Comparison of ENCODE assay signal across 18 mouse cellular contexts in genomic region chr16:87267954-87268804, GRCm38 (mm10).
DNase-seq lines count a peak whose midpoint lies in the region; ATAC-seq and TF ChIP-seq lines count a peak whose summit lies in the region.
"Had no signal": no experiment of that assay in that cellular context is flagged by ENCODE, and none has a peak within 500 bp of the region (broad histone marks: within the 10 kb centered on the region; RNA-seq: fewer than 3 reads in every experiment).

No protein-coding gene starts in this region.

- no peak for TF ChIP-seq POLR2A in CH12.LX (IDR thresholded peaks at IDR 0.05; ENCODE audit: low read depth, low read length)

- no peak overlapping the region for H3K9ac ChIP-seq in CH12.LX (ENCODE audit: insufficient read depth, low read depth)
- no peak overlapping the region for H3K9ac ChIP-seq in heart, embryonic 15.5 days
- no peak overlapping the region for H3K9ac ChIP-seq in liver, postnatal 0 days (replicated peaks)
- H3K9ac ChIP-seq: hindbrain, embryonic 14.5 days had no signal

- H3K27me3 ChIP-seq in heart, embryonic 10.5 days (ENCODE audit: insufficient read depth, poor library complexity, severe bottlenecking) = no peaks in the 10 kb centered on the region
- no peaks in the 10 kb centered on the region for H3K27me3 ChIP-seq in CH12.LX (replicated peaks)
- H3K27me3 ChIP-seq in heart, embryonic 15.5 days = no peaks in the 10 kb centered on the region
- no peaks in the 10 kb centered on the region for H3K27me3 ChIP-seq in liver, postnatal 0 days (ENCODE audit: insufficient read depth, low read length)

- peak; percentile 95 for DNase-seq in heart, adult 11 months
- no peak for DNase-seq in heart, embryonic 10.5 days (ENCODE audit: low spot score)
- DNase-seq in CH12.LX (ENCODE audit: extremely low read depth) = no peak
- peak; percentile 39 for DNase-seq in lung, postnatal 25 days (ENCODE audit: low spot score)
- no peak for DNase-seq in liver, postnatal 0 days
- no peak for DNase-seq in Muller cell, postnatal 12 days (ENCODE audit: inconsistent ontology term)
- DNase-seq: cerebellum, postnatal 10 days; gastrocnemius, postnatal 10 days; kidney, adult 18-20 months; kidney, postnatal 36 days; midbrain, embryonic 14.5 days; right cerebral cortex, adult 18-20 months; thymus, postnatal 25 days had no signal

- ATAC-seq in heart, embryonic 15.5 days (replicated peaks; ENCODE audit: insufficient number of reproducible peaks, insufficient read depth, low FRiP score, low read depth) = peak; percentile 62; the same call in 1 of the 2 replicates
- no peak for ATAC-seq in liver, postnatal 0 days
- ATAC-seq: forebrain, embryonic 16.5 days had no signal

- no peak for TF ChIP-seq CTCF in CH12.LX (conservative IDR thresholded peaks at IDR 0.05 in 1 of 2, IDR thresholded peaks at IDR 0.05 in 1 of 2; ENCODE audit: low read depth in 2 of 2, low read length in 2 of 2)
- no peak for TF ChIP-seq CTCF in liver, postnatal 0 days (IDR thresholded peaks at IDR 0.05; ENCODE audit: low read depth)

- TF ChIP-seq EP300 in CH12.LX (IDR thresholded peaks at IDR 0.05; ENCODE audit: low read length) = no peak
- TF ChIP-seq EP300 in liver, postnatal 0 days (IDR thresholded peaks at IDR 0.05; ENCODE audit: low read depth) = no peak

- WGBS in heart, embryonic 10.5 days = 73% methylated on average over 9 of the region's 9 CpGs
- 61% methylated on average over 9 of the region's 9 CpGs for WGBS in heart, embryonic 15.5 days
- WGBS in liver, postnatal 0 days (ENCODE audit: insufficient replicate concordance) = 61% methylated on average over 9 of the region's 9 CpGs

- no peaks in the 10 kb centered on the region for H3K79me2 ChIP-seq in CH12.LX (replicated peaks; ENCODE audit: control insufficient read depth, extremely low read depth, insufficient read depth, poor library complexity, severe bottlenecking)

- no peak overlapping the region for H3K27ac ChIP-seq in heart, embryonic 10.5 days
- no peak overlapping the region for H3K27ac ChIP-seq in CH12.LX (ENCODE audit: insufficient read depth, low read depth)
- H3K27ac ChIP-seq in heart, embryonic 15.5 days = peak overlapping the region; percentile 77
- H3K27ac ChIP-seq in liver, postnatal 0 days (ENCODE audit: low read depth) = no peak overlapping the region
- H3K27ac ChIP-seq: hindbrain, embryonic 14.5 days had no signal

- peak overlapping the region; percentile 3; the same call in 1 of the 2 replicates for H3K4me2 ChIP-seq in CH12.LX (ENCODE audit: insufficient read depth, low read depth, poor library complexity, severe bottlenecking)
- no peak overlapping the region for H3K4me2 ChIP-seq in heart, embryonic 15.5 days
- no peak overlapping the region for H3K4me2 ChIP-seq in liver, postnatal 0 days (ENCODE audit: low read depth, low read length)
- H3K4me2 ChIP-seq: hindbrain, embryonic 14.5 days had no signal

- no peaks in the 10 kb centered on the region for H3K36me3 ChIP-seq in heart, embryonic 10.5 days
- H3K36me3 ChIP-seq in CH12.LX (replicated peaks in 1 of 2; ENCODE audit: control insufficient read depth in 1 of 2, insufficient read depth in 1 of 2, low read length in 1 of 2) = no peaks in the 10 kb centered on the region
- no peaks in the 10 kb centered on the region for H3K36me3 ChIP-seq in heart, embryonic 15.5 days
- no peaks in the 10 kb centered on the region for H3K36me3 ChIP-seq in liver, postnatal 0 days (replicated peaks; ENCODE audit: insufficient read depth, low read length)
- H3K36me3 ChIP-seq: G1E had no signal

- in situ Hi-C loops in CH12.LX (cut with MboI; ENCODE audit: low pct_ligation_motif_present, low pct_unique_long_range_greater_than_20kb, low sequenced_read_pairs) = no loop called here

- no peaks in the 10 kb centered on the region for H3K9me3 ChIP-seq in heart, embryonic 10.5 days
- no peaks in the 10 kb centered on the region for H3K9me3 ChIP-seq in CH12.LX (replicated peaks; ENCODE audit: low read length)
- no peaks in the 10 kb centered on the region for H3K9me3 ChIP-seq in heart, embryonic 15.5 days (replicated peaks)
- H3K9me3 ChIP-seq in liver, postnatal 0 days (ENCODE audit: low read length) = no peaks in the 10 kb centered on the region
- H3K9me3 ChIP-seq: G1E had no signal

- H3K4me3 ChIP-seq in heart, embryonic 10.5 days = no peak overlapping the region
- H3K4me3 ChIP-seq in CH12.LX (replicated peaks in 1 of 3; ENCODE audit: low read depth in 2 of 3, low read length in 2 of 3, poor library complexity in 1 of 3) = no peak overlapping the region
- H3K4me3 ChIP-seq in heart, embryonic 15.5 days = no peak overlapping the region
- no peak overlapping the region for H3K4me3 ChIP-seq in liver, postnatal 0 days (ENCODE audit: low read depth, low read length)
- H3K4me3 ChIP-seq: erythroblast, embryonic 14.5 days had no signal

- dilution Hi-C loops in CH12.LX (cut with MboI; ENCODE audit: extremely low pct_ligation_motif_present, extremely low pct_unique_long_range_greater_than_20kb, low sequenced_read_pairs) = no loop called here

- peaks cover 17% of the 10 kb centered on the region for H3K4me1 ChIP-seq in heart, embryonic 10.5 days
- H3K4me1 ChIP-seq in CH12.LX (ENCODE audit: control insufficient read depth in 1 of 2, insufficient read depth in 2 of 2) = no peaks in the 10 kb centered on the region
- H3K4me1 ChIP-seq in heart, embryonic 15.5 days (replicated peaks) = peaks cover 24% of the 10 kb centered on the region
- H3K4me1 ChIP-seq in liver, postnatal 0 days (ENCODE audit: insufficient read depth) = no peaks in the 10 kb centered on the region

- no peak for TF ChIP-seq RAD21 in CH12.LX (IDR thresholded peaks at IDR 0.05; ENCODE audit: low read depth, low read length)

TF ChIP-seq in CH12.LX, 34 proteins besides CTCF, POLR2A, EP300 and RAD21:
- TF ChIP-seq NELFE (IDR thresholded peaks at IDR 0.05; ENCODE audit: low read depth, low read length) (no peak), MEF2A (IDR thresholded peaks at IDR 0.05; ENCODE audit: borderline replicate concordance, low read depth, low read length) (no peak), POLR2AphosphoS2 (IDR thresholded peaks at IDR 0.05; ENCODE audit: low read depth, low read length) (no peak), ZC3H11A (IDR thresholded peaks at IDR 0.05; ENCODE audit: low read depth, low read length) (no peak), BHLHE40 (IDR thresholded peaks at IDR 0.05; ENCODE audit: low read depth, low read length) (no peak), MYC (IDR thresholded peaks at IDR 0.05; ENCODE audit: low read depth, low read length) (no peak), CHD1 (IDR thresholded peaks at IDR 0.05; ENCODE audit: low read depth, low read length) (no peak), E2F4 (IDR thresholded peaks at IDR 0.05; ENCODE audit: insufficient replicate concordance, low read depth, low read length) (no peak), RCOR1 (conservative IDR thresholded peaks at IDR 0.05; ENCODE audit: low read depth, low read length) (no peak)

Comparison
In these comparisons a context has a peak if more than half of its experiments do, and no peak if none do; other contexts are left out.
1. DNase-seq: peak in heart, adult 11 months (single experiment) and lung, postnatal 25 days (single experiment); none in heart, embryonic 10.5 days (single experiment), CH12.LX (single experiment), liver, postnatal 0 days (single experiment) and Muller cell, postnatal 12 days (single experiment).